Mouse (Mus musculus): Measurements from ENCODE around the gene Bbs9. TPM values are rescaled to one million over a fixed set of nuclear protein-coding genes. Genes with fewer than 3 reads are reported as not detected.

The Bbs9 gene
- total and polyA plus RNA-seq, 3 experiments, result 6.9 to 9.1 (median 7.8) TPM

DNA sequence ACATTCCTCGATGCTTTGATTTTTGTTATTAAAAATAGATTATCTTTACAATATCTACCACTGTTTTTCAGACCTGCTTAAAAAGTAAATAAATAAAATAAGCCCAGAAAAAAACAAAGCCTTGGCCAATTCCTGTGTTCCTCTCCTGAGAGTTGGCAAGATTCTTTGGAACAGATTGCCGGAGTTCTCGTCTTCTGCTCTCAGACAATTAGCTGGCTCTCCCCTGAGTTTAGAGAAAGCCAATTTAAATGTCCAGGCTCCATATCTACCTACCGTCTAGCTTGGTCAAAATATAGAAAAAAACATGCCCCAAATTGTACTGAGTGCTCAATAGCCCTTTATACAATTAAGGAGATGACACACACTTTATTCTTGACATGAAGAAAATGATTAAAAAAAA is 284.9 kb downstream of the Bbs9 start:
- H3K79me2 ChIP-seq (replicated peaks; ENCODE audit: control insufficient read depth, extremely low read depth, insufficient read depth, poor library complexity, severe bottlenecking), result no peaks in the 10 kb centered on the region
- no peaks in the 10 kb centered on the region for H3K27me3 ChIP-seq (replicated peaks)
- H3K4me2 ChIP-seq (ENCODE audit: insufficient read depth, low read depth, poor library complexity, severe bottlenecking), result no peak overlapping the region
- no peaks in the 10 kb centered on the region for H3K36me3 ChIP-seq (replicated peaks in 1 of 2; ENCODE audit: control insufficient read depth in 1 of 2, insufficient read depth in 1 of 2, low read length in 1 of 2)
- no peak for DNase-seq (ENCODE audit: extremely low read depth)
- H3K27ac ChIP-seq (ENCODE audit: insufficient read depth, low read depth), result no peak overlapping the region
- dilution Hi-C loops (cut with MboI; ENCODE audit: extremely low pct_ligation_motif_present, extremely low pct_unique_long_range_greater_than_20kb, low sequenced_read_pairs), result no loop called here
- no peaks in the 10 kb centered on the region for H3K9me3 ChIP-seq (replicated peaks; ENCODE audit: low read length)
- no peak overlapping the region for H3K4me3 ChIP-seq (replicated peaks in 1 of 3; ENCODE audit: low read depth in 2 of 3, low read length in 2 of 3, poor library complexity in 1 of 3)
- in situ Hi-C loops (cut with MboI; ENCODE audit: low pct_ligation_motif_present, low pct_unique_long_range_greater_than_20kb, low sequenced_read_pairs), result no loop called here
- H3K9ac ChIP-seq (ENCODE audit: insufficient read depth, low read depth), result no peak overlapping the region
- peaks cover 0 to 11% of the 10 kb centered on the region in 2 experiments; a peak in 2 of 4 replicates for H3K4me1 ChIP-seq (ENCODE audit: control insufficient read depth in 1 of 2, insufficient read depth in 2 of 2)
- TF ChIP-seq SIN3A (IDR thresholded peaks at IDR 0.05; ENCODE audit: low read length) (no peak), IRF4 (IDR thresholded peaks at IDR 0.05; ENCODE audit: low read depth, low read length) (no peak), SMC3 (IDR thresholded peaks at IDR 0.05; ENCODE audit: low read depth, low read length) (no peak), HCFC1 (IDR thresholded peaks at IDR 0.05; ENCODE audit: low read depth, low read length) (no peak), POLR2A (IDR thresholded peaks at IDR 0.05; ENCODE audit: low read depth, low read length) (no peak), MAFK (IDR thresholded peaks at IDR 0.05; ENCODE audit: insufficient replicate concordance, low read length) (no peak), CHD2 (IDR thresholded peaks at IDR 0.05; ENCODE audit: low read length) (no peak), EP300 (IDR thresholded peaks at IDR 0.05; ENCODE audit: low read length) (no peak)

DNA sequence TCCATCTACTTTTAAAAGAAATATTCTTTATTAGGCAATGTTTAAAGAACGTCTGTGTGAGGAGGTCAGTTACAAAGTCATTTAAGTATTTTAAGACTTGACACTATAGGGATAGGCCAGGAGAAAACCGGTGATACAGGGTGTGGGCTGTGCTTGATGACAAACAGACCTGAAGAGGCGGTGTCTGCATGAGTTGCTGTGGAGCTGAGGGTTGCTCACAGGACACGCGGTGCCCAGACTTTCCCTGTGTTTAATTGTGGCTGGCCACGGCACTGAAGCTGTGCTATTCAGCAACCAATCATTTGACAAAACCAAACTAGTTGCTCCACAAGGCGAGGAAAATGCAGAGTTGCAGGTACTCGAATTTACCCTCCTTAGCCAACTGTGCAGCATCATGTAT is 286.0 kb downstream of the Bbs9 start:
- dilution Hi-C loops (cut with MboI; ENCODE audit: extremely low pct_ligation_motif_present, extremely low pct_unique_long_range_greater_than_20kb, low sequenced_read_pairs) (no loop called here), in situ Hi-C loops (cut with MboI; ENCODE audit: low pct_ligation_motif_present, low pct_unique_long_range_greater_than_20kb, low sequenced_read_pairs) (no loop called here)
- Histone ChIP-seq H3K27me3 (replicated peaks) (no peaks in the 10 kb centered on the region), H3K36me3 (replicated peaks in 1 of 2; ENCODE audit: control insufficient read depth in 1 of 2, insufficient read depth in 1 of 2, low read length in 1 of 2) (no peaks in the 10 kb centered on the region), H3K27ac (ENCODE audit: insufficient read depth, low read depth) (no peak overlapping the region), H3K9me3 (replicated peaks; ENCODE audit: low read length) (no peaks in the 10 kb centered on the region), H3K4me1 (ENCODE audit: control insufficient read depth in 1 of 2, insufficient read depth in 2 of 2) (peaks cover 0 to 14% of the 10 kb centered on the region in 2 experiments; a peak in 2 of 4 replicates), H3K9ac (ENCODE audit: insufficient read depth, low read depth) (no peak overlapping the region), H3K4me3 (replicated peaks in 1 of 3; ENCODE audit: low read depth in 2 of 3, low read length in 2 of 3, poor library complexity in 1 of 3) (no peak overlapping the region), H3K4me2 (ENCODE audit: insufficient read depth, low read depth, poor library complexity, severe bottlenecking) (no peak overlapping the region), H3K79me2 (replicated peaks; ENCODE audit: control insufficient read depth, extremely low read depth, insufficient read depth, poor library complexity, severe bottlenecking) (no peaks in the 10 kb centered on the region)
- no peak for DNase-seq (ENCODE audit: extremely low read depth)
- TF ChIP-seq SMC3 (IDR thresholded peaks at IDR 0.05; ENCODE audit: low read depth, low read length), result no peak
- no peak for TF ChIP-seq SIN3A (IDR thresholded peaks at IDR 0.05; ENCODE audit: low read length)
- no peak for TF ChIP-seq KAT2A (IDR thresholded peaks at IDR 0.05; ENCODE audit: insufficient replicate concordance, low read length)
- TF ChIP-seq RAD21 (IDR thresholded peaks at IDR 0.05; ENCODE audit: low read depth, low read length), result no peak
- no peak for TF ChIP-seq NELFE (IDR thresholded peaks at IDR 0.05; ENCODE audit: low read depth, low read length)
- no peak for TF ChIP-seq MAFK (IDR thresholded peaks at IDR 0.05; ENCODE audit: insufficient replicate concordance, low read length)
- no peak for TF ChIP-seq PAX5 (IDR thresholded peaks at IDR 0.05; ENCODE audit: low read length)
- no peak for TF ChIP-seq ETS1 (conservative IDR thresholded peaks at IDR 0.05; ENCODE audit: low read depth, low read length)
- TF ChIP-seq USF1 (IDR thresholded peaks at IDR 0.05; ENCODE audit: low read depth, low read length), result no peak
- TF ChIP-seq JUN (IDR thresholded peaks at IDR 0.05; ENCODE audit: insufficient read depth, low read depth, low read length), result no peak
- no peak for TF ChIP-seq TCF12 (IDR thresholded peaks at IDR 0.05; ENCODE audit: low read depth, low read length)
- no peak for TF ChIP-seq NRF1 (IDR thresholded peaks at IDR 0.05; ENCODE audit: low read depth, low read length)
- no peak for TF ChIP-seq JUND (conservative IDR thresholded peaks at IDR 0.05; ENCODE audit: low read depth, low read length)
- no peak for TF ChIP-seq MXI1 (IDR thresholded peaks at IDR 0.05; ENCODE audit: low read depth, low read length)
- no peak for TF ChIP-seq ELF1 (IDR thresholded peaks at IDR 0.05; ENCODE audit: low read depth, low read length)
- no peak for TF ChIP-seq POLR2A (IDR thresholded peaks at IDR 0.05; ENCODE audit: low read depth, low read length)
- no peak for TF ChIP-seq TBP (conservative IDR thresholded peaks at IDR 0.05; ENCODE audit: low read depth, low read length)
- TF ChIP-seq MYC (IDR thresholded peaks at IDR 0.05; ENCODE audit: low read depth, low read length), result no peak
- no peak for TF ChIP-seq GABPA (IDR thresholded peaks at IDR 0.05; ENCODE audit: insufficient replicate concordance, low read depth, low read length)
- TF ChIP-seq E2F4 (IDR thresholded peaks at IDR 0.05; ENCODE audit: insufficient replicate concordance, low read depth, low read length), result no peak
